Mouse (Mus musculus) hindlimb bud, embryonic 11.5 days (tissue): ENCODE data around the gene Tor4a.
A peak's percentile ranks its signal among the peaks of the same experiment; 100 is the strongest.

Source experiments
- DNase-seq: peaks from one replicate; pipeline ENCODE4 v3.0.0-alpha.2; 2012; ENCODE audit warnings: low read depth, low spot score; ENCODE audit errors: extremely low spot score

Gene Tor4a

GRCm38 (mm10) chr2:25196172-25196954, at the start of gene Tor4a:
Tor4a (minus strand) TSS chr2:25196886.
- no peak for DNase-seq

DNA sequence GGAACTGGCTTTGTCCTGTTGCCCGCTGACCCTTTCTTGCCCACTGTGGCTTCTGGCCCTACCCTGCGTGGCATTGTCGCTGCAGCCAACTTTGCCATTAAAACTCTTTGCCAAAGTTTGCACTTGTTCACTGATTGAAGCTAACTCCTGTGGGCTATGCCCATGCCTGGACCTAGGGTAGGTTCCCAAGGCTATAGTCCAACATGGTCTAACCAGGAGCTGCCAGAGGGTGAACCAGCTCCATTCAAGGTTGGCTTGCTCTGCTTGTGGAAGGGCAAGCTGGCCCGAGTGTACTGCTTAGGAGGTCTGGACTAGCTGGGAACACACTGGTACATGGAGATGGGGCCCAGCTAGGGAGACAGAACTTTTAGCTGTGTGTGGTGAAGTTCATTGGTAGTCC, 47.5 kb upstream of the Tor4a start:
- no peak for DNase-seq

DNA sequence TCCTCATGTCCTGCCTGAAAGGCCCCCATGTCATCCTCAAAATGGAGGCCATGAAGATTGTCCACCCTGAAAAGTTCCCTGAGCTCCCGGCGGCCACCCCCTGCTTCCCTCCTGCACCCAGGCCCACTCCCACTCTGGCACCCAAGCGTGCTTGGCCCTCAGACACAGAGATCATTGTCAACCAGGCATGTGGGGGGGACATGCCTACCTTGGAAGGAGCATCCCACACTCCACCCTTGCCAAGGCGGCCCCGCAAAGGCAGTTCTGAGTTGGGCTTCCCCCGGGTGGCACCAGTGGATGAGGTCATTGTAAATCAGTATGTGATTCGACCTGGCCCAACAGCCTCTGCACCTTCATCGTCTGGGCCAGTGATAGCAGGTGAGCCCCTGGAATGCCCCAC, 46.7 kb upstream of the Tor4a start:
- no peak for DNase-seq

GRCm38 (mm10) chr2:25242101-25242506, 45.4 kb upstream of the Tor4a start, which contains the start of the genes Rnf208 and Cysrt1:
Rnf208 (plus strand) TSS chr2:25242255.
Cysrt1 (minus strand) TSS chr2:25242452.
- no peak for DNase-seq

DNA sequence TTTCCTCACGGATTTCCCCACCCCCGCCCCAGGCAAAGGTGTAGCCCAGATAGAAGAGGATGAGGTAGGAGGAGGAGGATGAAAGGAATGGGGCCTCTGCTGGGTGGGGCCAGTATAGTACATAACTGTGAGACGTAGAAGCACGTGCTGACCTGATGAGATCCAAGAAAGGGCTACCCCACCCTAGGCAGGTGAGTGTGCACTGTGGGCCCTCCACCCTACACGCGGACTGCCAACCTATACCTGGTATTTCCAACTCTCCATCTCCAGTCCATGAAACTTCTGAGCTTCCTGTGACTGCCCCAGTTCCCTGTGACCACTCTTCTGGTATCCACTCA, 44.7 kb upstream of the Tor4a start:
- DNase-seq = no peak

- no peak for DNase-seq
Observed at GRCm38 (mm10) chr2:25240723-25241437, 44.2 kb upstream of the Tor4a start.

GRCm38 (mm10) chr2:25240310-25240709, 43.6 kb upstream of the Tor4a start:
- DNase-seq = no peak

DNA sequence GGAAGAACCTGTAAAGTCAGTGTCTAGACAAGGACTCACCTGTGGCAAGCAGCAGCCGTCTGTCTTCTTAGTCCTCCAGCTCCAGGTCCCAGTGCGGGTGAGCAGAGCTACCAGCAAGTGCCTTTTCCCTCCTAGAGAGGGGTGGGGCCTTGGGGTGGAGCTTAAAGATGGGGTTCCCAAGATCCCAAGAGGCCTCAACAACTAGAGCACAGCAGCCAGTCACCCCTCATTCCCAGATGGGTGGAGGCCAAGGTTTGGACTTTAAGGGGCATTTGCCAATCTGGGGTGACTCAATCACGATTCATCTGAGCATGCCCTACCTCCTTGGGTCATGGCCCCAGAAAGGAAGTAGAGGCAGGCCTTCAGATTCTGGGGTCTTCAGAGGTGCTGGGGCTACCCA, 43.1 kb upstream of the Tor4a start:
- DNase-seq = no peak

GRCm38 (mm10) chr2:25238106-25238505, 41.4 kb upstream of the Tor4a start:
- DNase-seq = no peak

GRCm38 (mm10) chr2:25237522-25237921, 40.8 kb upstream of the Tor4a start:
- no peak for DNase-seq

GRCm38 (mm10) chr2:25236614-25237013, 39.9 kb upstream of the Tor4a start, which contains the start of gene Rnf224:
Rnf224 (minus strand) TSS chr2:25236787.
- DNase-seq = no peak

GRCm38 (mm10) chr2:25234551-25235220, 38.0 kb upstream of the Tor4a start:
- no peak for DNase-seq

- DNase-seq = no peak
Observed at GRCm38 (mm10) chr2:25234050-25234449, 37.4 kb upstream of the Tor4a start, which contains the start of gene Slc34a3. Slc34a3 (minus strand) TSS chr2:25234364.

GRCm38 (mm10) chr2:25233421-25233820, 36.7 kb upstream of the Tor4a start:
- no peak for DNase-seq

DNA sequence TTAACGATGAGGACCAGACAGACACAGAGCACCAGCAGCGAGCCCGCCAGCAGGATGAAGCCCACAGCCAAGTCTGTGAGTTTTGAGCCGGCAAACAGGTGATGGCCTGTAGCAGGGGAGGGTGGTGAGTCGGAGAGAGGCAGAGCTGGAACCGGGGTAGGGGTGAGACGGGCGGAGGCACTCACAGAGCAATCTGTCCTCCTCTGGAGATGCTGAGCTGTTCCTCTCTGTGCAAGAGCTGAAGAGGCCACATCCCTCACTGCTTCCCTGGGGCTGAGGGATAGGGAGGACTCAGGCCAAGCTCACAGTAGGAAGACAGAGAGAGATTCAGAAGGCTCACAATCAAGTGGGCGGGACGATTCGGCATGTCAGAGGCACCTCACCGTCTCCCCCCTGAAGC, 34.4 kb upstream of the Tor4a start:
- DNase-seq = no peak

DNA sequence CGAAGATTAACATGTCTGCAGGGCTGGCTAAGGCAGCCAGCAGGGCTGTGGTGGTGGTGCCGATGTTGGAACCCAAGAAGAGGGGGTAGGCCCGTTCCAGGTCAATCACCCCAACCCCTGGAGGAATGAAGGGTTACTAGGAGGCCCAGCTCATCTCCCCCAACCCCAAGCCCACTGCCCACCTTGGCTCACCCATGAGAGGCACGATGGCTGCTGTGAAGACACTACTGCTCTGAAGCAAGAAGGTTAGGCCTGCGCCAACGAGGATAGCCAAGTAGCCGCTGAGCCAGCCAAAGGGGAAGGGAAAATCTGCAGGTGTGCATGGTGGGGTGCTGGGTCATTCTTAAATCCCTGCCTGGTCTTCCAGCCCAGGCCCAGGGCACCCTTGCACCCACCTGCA, 33.9 kb upstream of the Tor4a start:
- DNase-seq = no peak

GRCm38 (mm10) chr2:25229582-25229981, 32.9 kb upstream of the Tor4a start:
- DNase-seq = no peak

- no peak for DNase-seq
Observed at GRCm38 (mm10) chr2:25228995-25229530, 32.4 kb upstream of the Tor4a start.

- DNase-seq = peak; percentile 68
Observed at GRCm38 (mm10) chr2:25228431-25228889, 31.8 kb upstream of the Tor4a start.

- no peak for DNase-seq
Observed at GRCm38 (mm10) chr2:25227406-25227805, 30.7 kb upstream of the Tor4a start.

DNA sequence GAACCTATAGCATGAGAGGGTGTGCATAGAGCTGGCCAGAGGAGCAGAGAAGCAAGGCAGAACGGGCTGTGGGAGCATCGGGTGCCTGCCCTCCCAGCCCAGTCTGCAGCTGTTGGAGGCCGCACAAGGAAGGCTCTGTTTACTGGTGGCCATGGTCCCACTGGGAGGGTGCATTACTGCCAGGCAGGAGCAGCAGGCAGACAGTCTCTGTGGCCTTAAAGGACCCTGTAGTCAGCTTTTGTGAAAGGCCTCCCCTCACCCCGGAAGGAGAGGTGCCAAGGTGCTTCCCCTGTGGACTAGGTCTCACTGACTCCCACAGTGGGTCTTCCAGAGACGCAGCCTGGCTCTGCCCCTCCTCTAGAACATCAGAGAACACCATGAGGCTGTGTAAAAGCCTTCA, 30.2 kb upstream of the Tor4a start:
- no peak for DNase-seq
